Mouse (Mus musculus): ENCODE data around the gene Olfr33.

DNA sequence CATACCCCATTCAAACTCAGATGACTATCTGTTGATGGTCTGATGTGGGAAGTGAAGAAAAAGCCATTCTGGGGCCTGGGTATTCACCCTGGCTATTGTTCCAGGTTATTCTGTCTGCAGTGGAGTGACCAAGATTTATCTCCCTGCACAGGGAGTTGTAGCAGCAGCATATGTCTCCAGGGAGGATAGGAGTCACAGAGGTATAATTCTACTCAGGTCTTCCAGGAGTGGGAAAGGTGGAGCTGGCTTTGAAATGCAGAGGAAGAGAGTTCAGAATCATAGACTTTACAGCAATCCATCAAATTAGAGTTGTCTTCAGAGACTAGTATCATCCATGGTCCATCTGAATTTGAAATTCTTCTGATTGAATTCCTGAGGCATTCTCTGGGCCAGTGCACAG is 8.5 kb upstream of the Olfr33 start, which contains the start of gene Olfr559:
- TF ChIP-seq CTCF (IDR thresholded peaks at IDR 0.05; ENCODE audit: borderline replicate concordance, control insufficient read depth, extremely low read depth, insufficient read depth, low read length, poor library complexity) (no peak), POLR2A (IDR thresholded peaks at IDR 0.05; ENCODE audit: control insufficient read depth, extremely low read depth, insufficient read depth, low read length, poor library complexity) (no peak)

Data from thymus, adult 2 months (tissue).